Mouse (Mus musculus): ENCODE results near the gene Mpnd.
A peak's percentile ranks its signal among the peaks of the same experiment; 100 is the strongest.
"Not testable (repeated sequence)": the region's sequence is repeated elsewhere in the genome, so short reads cannot be mapped to it uniquely, and the experiment has no call there.

Gene Mpnd

GRCm38 (mm10) chr17:56034726-56035100 is 29.2 kb downstream of the Mpnd start:
- DNase-seq (ENCODE audit: low read depth, low spot score) = no peak
- no peaks in the 10 kb centered on the region for H3K27me3 ChIP-seq (ENCODE audit: control insufficient read depth, insufficient read depth, low read length, poor library complexity, severe bottlenecking)

GRCm38 (mm10) chr17:56035216-56035615 is 29.7 kb downstream of the Mpnd start:
- DNase-seq (ENCODE audit: low read depth, low spot score) = no peak
- no peaks in the 10 kb centered on the region for H3K27me3 ChIP-seq (ENCODE audit: control insufficient read depth, insufficient read depth, low read length, poor library complexity, severe bottlenecking)

More at GRCm38 (mm10) chr17:56034726-56035100, 29.2 kb downstream of the Mpnd start:
- no peaks in the 10 kb centered on the region for H3K36me3 ChIP-seq (ENCODE audit: control insufficient read depth, insufficient read depth, low read length, poor library complexity, severe bottlenecking)

GRCm38 (mm10) chr17:56036176-56036900 is 30.8 kb downstream of the Mpnd start, which contains the start of gene Sh3gl1:
Gene Sh3gl1, minus strand, starts transcription at chr17:56036635.
- peak; percentile 99 for DNase-seq (ENCODE audit: low read depth, low spot score)
- Histone ChIP-seq H3K36me3 (ENCODE audit: control insufficient read depth, insufficient read depth, low read length, poor library complexity, severe bottlenecking) (no peaks in the 10 kb centered on the region), H3K27me3 (ENCODE audit: control insufficient read depth, insufficient read depth, low read length, poor library complexity, severe bottlenecking) (no peaks in the 10 kb centered on the region)

More at GRCm38 (mm10) chr17:56035216-56035615, 29.7 kb downstream of the Mpnd start:
- no peaks in the 10 kb centered on the region for H3K36me3 ChIP-seq (ENCODE audit: control insufficient read depth, insufficient read depth, low read length, poor library complexity, severe bottlenecking)

GRCm38 (mm10) chr17:56036901-56037287 is 31.4 kb downstream of the Mpnd start:
- Histone ChIP-seq H3K27me3 (ENCODE audit: control insufficient read depth, insufficient read depth, low read length, poor library complexity, severe bottlenecking) (no peaks in the 10 kb centered on the region), H3K36me3 (ENCODE audit: control insufficient read depth, insufficient read depth, low read length, poor library complexity, severe bottlenecking) (no peaks in the 10 kb centered on the region)
- no peak for DNase-seq (ENCODE audit: low read depth, low spot score)

- H3K36me3 ChIP-seq (ENCODE audit: control insufficient read depth, insufficient read depth, low read length, poor library complexity, severe bottlenecking) = no peaks in the 10 kb centered on the region
- DNase-seq (ENCODE audit: low read depth, low spot score) = no peak
These were observed 33.2 kb downstream of the Mpnd start for GRCm38 (mm10) chr17:56038583-56039261.

GRCm38 (mm10) chr17:56039345-56039744 is 33.8 kb downstream of the Mpnd start:
- no peak for DNase-seq (ENCODE audit: low read depth, low spot score)
- no peaks in the 10 kb centered on the region for H3K27me3 ChIP-seq (ENCODE audit: control insufficient read depth, insufficient read depth, low read length, poor library complexity, severe bottlenecking)

More at GRCm38 (mm10) chr17:56038583-56039261, 33.2 kb downstream of the Mpnd start:
- H3K27me3 ChIP-seq (ENCODE audit: control insufficient read depth, insufficient read depth, low read length, poor library complexity, severe bottlenecking) = no peaks in the 10 kb centered on the region

GRCm38 (mm10) chr17:56040030-56040856 is 34.7 kb downstream of the Mpnd start, which contains the start of gene Chaf1a:
Gene Chaf1a, plus strand, starts transcription at chr17:56040439.
- no peaks in the 10 kb centered on the region for H3K27me3 ChIP-seq (ENCODE audit: control insufficient read depth, insufficient read depth, low read length, poor library complexity, severe bottlenecking)
- peak; percentile 97 for DNase-seq (ENCODE audit: low read depth, low spot score)
- no peaks in the 10 kb centered on the region for H3K36me3 ChIP-seq (ENCODE audit: control insufficient read depth, insufficient read depth, low read length, poor library complexity, severe bottlenecking)

More at GRCm38 (mm10) chr17:56039345-56039744, 33.8 kb downstream of the Mpnd start:
- H3K36me3 ChIP-seq (ENCODE audit: control insufficient read depth, insufficient read depth, low read length, poor library complexity, severe bottlenecking) = no peaks in the 10 kb centered on the region

GRCm38 (mm10) chr17:56040857-56041163 is 35.3 kb downstream of the Mpnd start:
- no peaks in the 10 kb centered on the region for H3K36me3 ChIP-seq (ENCODE audit: control insufficient read depth, insufficient read depth, low read length, poor library complexity, severe bottlenecking)
- DNase-seq (ENCODE audit: low read depth, low spot score) = no peak
- H3K27me3 ChIP-seq (ENCODE audit: control insufficient read depth, insufficient read depth, low read length, poor library complexity, severe bottlenecking) = no peaks in the 10 kb centered on the region

- Histone ChIP-seq H3K27me3 (ENCODE audit: control insufficient read depth, insufficient read depth, low read length, poor library complexity, severe bottlenecking) (no peaks in the 10 kb centered on the region), H3K36me3 (ENCODE audit: control insufficient read depth, insufficient read depth, low read length, poor library complexity, severe bottlenecking) (no peaks in the 10 kb centered on the region)
- no peak for DNase-seq (ENCODE audit: low read depth, low spot score)
These were observed 45.9 kb downstream of the Mpnd start for GRCm38 (mm10) chr17:56051369-56051768.

GRCm38 (mm10) chr17:56054938-56055337 is 49.4 kb downstream of the Mpnd start:
- H3K27me3 ChIP-seq (ENCODE audit: control insufficient read depth, insufficient read depth, low read length, poor library complexity, severe bottlenecking) = no peaks in the 10 kb centered on the region
- H3K36me3 ChIP-seq (ENCODE audit: control insufficient read depth, insufficient read depth, low read length, poor library complexity, severe bottlenecking) = no peaks in the 10 kb centered on the region
- DNase-seq (ENCODE audit: low read depth, low spot score) = no peak

GRCm38 (mm10) chr17:56055945-56056678 is 50.6 kb downstream of the Mpnd start:
- DNase-seq (ENCODE audit: low read depth, low spot score) = no peak

GRCm38 (mm10) chr17:56057381-56058120 is 52.0 kb downstream of the Mpnd start:
- DNase-seq (ENCODE audit: low read depth, low spot score) = no peak
- Histone ChIP-seq H3K36me3 (ENCODE audit: control insufficient read depth, insufficient read depth, low read length, poor library complexity, severe bottlenecking) (no peaks in the 10 kb centered on the region; the same call in 1 of the 2 replicates), H3K27me3 (ENCODE audit: control insufficient read depth, insufficient read depth, low read length, poor library complexity, severe bottlenecking) (no peaks in the 10 kb centered on the region)

More at GRCm38 (mm10) chr17:56055945-56056678, 50.6 kb downstream of the Mpnd start:
- Histone ChIP-seq H3K27me3 (ENCODE audit: control insufficient read depth, insufficient read depth, low read length, poor library complexity, severe bottlenecking) (no peaks in the 10 kb centered on the region), H3K36me3 (ENCODE audit: control insufficient read depth, insufficient read depth, low read length, poor library complexity, severe bottlenecking) (no peaks in the 10 kb centered on the region)

GRCm38 (mm10) chr17:56062081-56062480 is 56.6 kb downstream of the Mpnd start:
- DNase-seq (ENCODE audit: low read depth, low spot score) = no peak
- no peaks in the 10 kb centered on the region; the same call in 1 of the 2 replicates for H3K36me3 ChIP-seq (ENCODE audit: control insufficient read depth, insufficient read depth, low read length, poor library complexity, severe bottlenecking)

GRCm38 (mm10) chr17:56065715-56066114 is 60.2 kb downstream of the Mpnd start:
- DNase-seq (ENCODE audit: low read depth, low spot score) = peak; percentile 19
- not testable (repeated sequence) for H3K36me3 ChIP-seq (ENCODE audit: control insufficient read depth, insufficient read depth, low read length, poor library complexity, severe bottlenecking); H3K27me3 ChIP-seq (ENCODE audit: control insufficient read depth, insufficient read depth, low read length, poor library complexity, severe bottlenecking)

More at GRCm38 (mm10) chr17:56062081-56062480, 56.6 kb downstream of the Mpnd start:
- no peaks in the 10 kb centered on the region for H3K27me3 ChIP-seq (ENCODE audit: control insufficient read depth, insufficient read depth, low read length, poor library complexity, severe bottlenecking)

Measured in splenic B cell, adult 2 months (primary cell).